Mouse (Mus musculus): ENCODE measurements at regions not wholly inside any gene's neighbourhood (a gene's known extent, or its start where the extent isn't known, plus 50 kb on each side); places are given as distances from the start of the nearest gene placed in this dataset.

DNA sequence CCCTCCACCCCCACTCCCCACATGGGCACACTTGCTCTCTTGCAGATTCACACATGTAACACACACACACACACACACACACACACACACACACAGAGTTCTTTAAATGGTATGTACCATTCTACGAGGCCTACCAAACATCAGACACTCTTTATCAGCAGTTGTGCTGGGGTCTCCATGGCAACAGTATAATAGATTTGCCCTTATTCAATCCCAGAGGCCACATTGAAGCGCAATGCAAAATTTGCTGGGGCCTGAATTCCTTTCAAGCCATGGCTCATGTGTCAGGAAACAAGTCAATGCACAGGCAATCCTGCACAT, 502.7 kb upstream of the Smim15 start:
- TF ChIP-seq CHD2 (IDR thresholded peaks at IDR 0.05; ENCODE audit: low read depth, low read length) (no peak), ZNF384 (IDR thresholded peaks at IDR 0.05; ENCODE audit: low read depth, low read length) (no peak), HCFC1 (IDR thresholded peaks at IDR 0.05; ENCODE audit: borderline replicate concordance, insufficient read depth, low read length) (no peak)
